Mouse (Mus musculus) C2C12 (cell line): Measurements from ENCODE around the gene Grip1. TPM values are rescaled to one million over a fixed set of nuclear protein-coding genes. Genes with fewer than 3 reads are reported as not detected.

Source experiments
- H3K27me3 ChIP-seq: one replicate; pipeline ENCODE4 v1.6.1; 2011; ENCODE audit not compliant: control insufficient read depth, insufficient read depth, insufficient read length
- H3K36me3 ChIP-seq: one replicate; pipeline ENCODE4 v1.6.1; 2011; ENCODE audit not compliant: control insufficient read depth, insufficient read depth
- H3K4me3 ChIP-seq: one replicate; pipeline ENCODE4 v1.5.1; 2011; ENCODE audit warnings: mild to moderate bottlenecking, control low read depth; ENCODE audit not compliant: poor library complexity, insufficient read depth, severe bottlenecking
- H3K79me2 ChIP-seq: one replicate; pipeline ENCODE4 v1.6.1; 2011; ENCODE audit not compliant: control insufficient read depth, insufficient read depth
- H3K79me3 ChIP-seq: one replicate; pipeline ENCODE4 v1.6.1; 2011; ENCODE audit warnings: low read depth, control low read depth
- H3ac ChIP-seq: one replicate; pipeline ENCODE3; 2011; ENCODE audit warnings: low read depth; ENCODE audit not compliant: control insufficient read depth, insufficient read length
- CEBPB ChIP-seq: IDR thresholded peaks from one replicate; pipeline ENCODE4 v1.6.1; 2011; ENCODE audit warnings: low read depth, mild to moderate bottlenecking, control low read depth, moderate library complexity
- CTCF ChIP-seq: IDR thresholded peaks from one replicate; pipeline ENCODE4 v1.5.1; 2011; ENCODE audit not compliant: control insufficient read depth, insufficient read depth, insufficient read length
- FOSL1 ChIP-seq: IDR thresholded peaks from one replicate; pipeline ENCODE4 v1.8.0; 2011; ENCODE audit warnings: mild to moderate bottlenecking, low read length; ENCODE audit not compliant: poor library complexity, insufficient read depth, severe bottlenecking
- MAX ChIP-seq: IDR thresholded peaks from one replicate; pipeline ENCODE4 v1.6.1; 2011; ENCODE audit warnings: mild to moderate bottlenecking, control low read depth
- MYOD1 ChIP-seq: IDR thresholded peaks from one replicate; pipeline ENCODE4 v1.6.1; 2011; ENCODE audit warnings: low read depth; ENCODE audit not compliant: control insufficient read depth, insufficient read length
- MYOG ChIP-seq: IDR thresholded peaks from one replicate; pipeline ENCODE4 v1.6.1; 2011; ENCODE audit not compliant: control insufficient read depth, insufficient read length; ENCODE audit errors: extremely low read depth
- USF1 ChIP-seq: IDR thresholded peaks from one replicate; pipeline ENCODE4 v1.6.1; 2011; ENCODE audit warnings: low read depth, mild to moderate bottlenecking, control low read depth, moderate library complexity
- polyA plus RNA-seq: library from polyadenylated mRNA; unstranded; fragments of >200 nt; fragmentation: generic; extraction: Trizol; gene quantifications from one replicate; pipeline ENCODE4 v1.2.1, GENCODE M21; 2012; ENCODE audit warnings: missing spikeins

The Grip1 gene
- polyA plus RNA-seq, 1 experiment: 0.02 TPM

GRCm38 (mm10) chr10:119421418-119421817 is 32.2 kb upstream of the Grip1 start:
- Histone ChIP-seq H3K36me3 (no peaks in the 10 kb centered on the region), H3ac (no peak overlapping the region), H3K27me3 (no peaks in the 10 kb centered on the region), H3K4me3 (no peak overlapping the region), H3K79me2 (no peaks in the 10 kb centered on the region), H3K79me3 (no peaks in the 10 kb centered on the region)
- TF ChIP-seq MYOD1 (no peak), FOSL1 (no peak), MYOG (no peak), CTCF (no peak), CEBPB (no peak)

- H3K27me3 ChIP-seq: no peaks in the 10 kb centered on the region
- H3ac ChIP-seq: no peak overlapping the region
- no peaks in the 10 kb centered on the region for H3K79me2 ChIP-seq
- H3K79me3 ChIP-seq: no peaks in the 10 kb centered on the region
- H3K36me3 ChIP-seq: no peaks in the 10 kb centered on the region
- TF ChIP-seq CTCF (no peak), MYOG (no peak), MYOD1 (no peak), FOSL1 (no peak), CEBPB (no peak), USF1 (no peak), MAX (no peak)
- no peak overlapping the region for H3K4me3 ChIP-seq
Measured at GRCm38 (mm10) chr10:119423821-119424534, 29.7 kb upstream of the Grip1 start.

GRCm38 (mm10) chr10:119427653-119428052 is 26.0 kb upstream of the Grip1 start:
- Histone ChIP-seq H3K79me2 (no peaks in the 10 kb centered on the region), H3ac (no peak overlapping the region), H3K27me3 (no peaks in the 10 kb centered on the region), H3K36me3 (no peaks in the 10 kb centered on the region), H3K4me3 (no peak overlapping the region), H3K79me3 (no peaks in the 10 kb centered on the region)
- TF ChIP-seq FOSL1: no peak
- TF ChIP-seq CEBPB: no peak

GRCm38 (mm10) chr10:119428106-119428505 is 25.5 kb upstream of the Grip1 start:
- TF ChIP-seq CTCF: no peak
- TF ChIP-seq FOSL1: no peak
- no peak for TF ChIP-seq MYOG
- no peak for TF ChIP-seq USF1
- TF ChIP-seq MAX: no peak
- TF ChIP-seq MYOD1: no peak
- TF ChIP-seq CEBPB: no peak
- Histone ChIP-seq H3K36me3 (no peaks in the 10 kb centered on the region), H3K27me3 (no peaks in the 10 kb centered on the region), H3K79me3 (no peaks in the 10 kb centered on the region), H3K4me3 (no peak overlapping the region), H3K79me2 (no peaks in the 10 kb centered on the region), H3ac (no peak overlapping the region)

GRCm38 (mm10) chr10:119430240-119430639 is 23.4 kb upstream of the Grip1 start:
- Histone ChIP-seq H3K79me2 (no peaks in the 10 kb centered on the region), H3K79me3 (no peaks in the 10 kb centered on the region), H3K36me3 (no peaks in the 10 kb centered on the region), H3ac (no peak overlapping the region), H3K4me3 (no peak overlapping the region), H3K27me3 (no peaks in the 10 kb centered on the region)
- TF ChIP-seq USF1: no peak
- TF ChIP-seq MYOG: no peak
- no peak for TF ChIP-seq MYOD1
- no peak for TF ChIP-seq MAX
- no peak for TF ChIP-seq CTCF
- no peak for TF ChIP-seq FOSL1
- no peak for TF ChIP-seq CEBPB

- TF ChIP-seq USF1 (no peak), FOSL1 (no peak), MAX (no peak), MYOG (no peak), CEBPB (no peak), MYOD1 (no peak), CTCF (no peak)
- Histone ChIP-seq H3K36me3 (no peaks in the 10 kb centered on the region), H3K4me3 (no peak overlapping the region), H3K79me2 (no peaks in the 10 kb centered on the region), H3K27me3 (no peaks in the 10 kb centered on the region), H3ac (no peak overlapping the region), H3K79me3 (no peaks in the 10 kb centered on the region)
Measured at GRCm38 (mm10) chr10:119431801-119432200, 21.8 kb upstream of the Grip1 start.
